ENCODE assay signal across 8 mouse cellular contexts in genomic region chr16:15386241-15386574, GRCm38 (mm10).
DNase-seq lines count a peak whose midpoint lies in the region; ATAC-seq and TF ChIP-seq lines count a peak whose summit lies in the region.

No protein-coding gene starts in this region.

- WGBS in forebrain, embryonic 16.5 days: 14% methylated on average over 1 of the region's 1 CpGs
- 66% methylated on average over 1 of the region's 1 CpGs for WGBS in forebrain, embryonic 12.5 days
- 8% methylated on average over 1 of the region's 1 CpGs for WGBS in lung, postnatal 0 days

- no peaks in the 10 kb centered on the region for H3K9me3 ChIP-seq in forebrain, embryonic 16.5 days (ENCODE audit: control insufficient read depth, low read length)
- no peaks in the 10 kb centered on the region for H3K9me3 ChIP-seq in forebrain, embryonic 12.5 days
- H3K9me3 ChIP-seq in MEL (replicated peaks; ENCODE audit: insufficient read depth, low read length): no peaks in the 10 kb centered on the region
- H3K9me3 ChIP-seq in lung, postnatal 0 days (ENCODE audit: low read length): no peaks in the 10 kb centered on the region

- no peak overlapping the region for H3K4me3 ChIP-seq in forebrain, embryonic 16.5 days (replicated peaks; ENCODE audit: low read length)
- no peak overlapping the region for H3K4me3 ChIP-seq in forebrain, embryonic 12.5 days (replicated peaks)
- H3K4me3 ChIP-seq in MEL (ENCODE audit: control insufficient read depth in 1 of 2, insufficient read depth in 1 of 2, low read depth in 2 of 2, low read length in 2 of 2): no peak overlapping the region
- no peak overlapping the region for H3K4me3 ChIP-seq in lung, postnatal 0 days (ENCODE audit: low read depth, low read length)

- no peak overlapping the region for H3K9ac ChIP-seq in forebrain, embryonic 16.5 days (replicated peaks; ENCODE audit: low read depth, low read length)
- no peak overlapping the region for H3K9ac ChIP-seq in forebrain, embryonic 12.5 days
- H3K9ac ChIP-seq in MEL (ENCODE audit: control insufficient read depth, low read depth, low read length, poor library complexity, severe bottlenecking): no peak overlapping the region
- H3K9ac ChIP-seq in lung, postnatal 0 days (replicated peaks; ENCODE audit: low read depth): no peak overlapping the region

- ATAC-seq in forebrain, embryonic 16.5 days: peak; percentile 67
- no peak for ATAC-seq in forebrain, embryonic 12.5 days (ENCODE audit: low FRiP score)
- ATAC-seq in lung, postnatal 0 days: peak; percentile 61

- no peaks in the 10 kb centered on the region for H3K36me3 ChIP-seq in forebrain, embryonic 16.5 days (ENCODE audit: control insufficient read depth, insufficient read depth)
- no peaks in the 10 kb centered on the region for H3K36me3 ChIP-seq in forebrain, embryonic 12.5 days (replicated peaks)
- H3K36me3 ChIP-seq in MEL (ENCODE audit: control insufficient read depth in 1 of 2, insufficient read depth in 2 of 2, low read length in 2 of 2): no peaks in the 10 kb centered on the region; a peak in 1 of 4 replicates
- no peaks in the 10 kb centered on the region for H3K36me3 ChIP-seq in lung, postnatal 0 days (ENCODE audit: insufficient read depth, low read length)

- peak; percentile 89 for DNase-seq in MEL (ENCODE audit: low read depth, low spot score)
- peak; percentile 41 to 74 for DNase-seq in layer of hippocampus, adult 18-20 months (ENCODE audit: low spot score in 2 of 2)
- DNase-seq in lung, postnatal 0 days (ENCODE audit: low spot score): peak; percentile 87
- DNase-seq in gastrocnemius, postnatal 10 days: no peak
- no peak for DNase-seq in urinary bladder, adult 2 months (ENCODE audit: low spot score)
- no peak for DNase-seq in thymus, adult 18-20 months

- no peak for TF ChIP-seq RAD21 in MEL (IDR thresholded peaks at IDR 0.05; ENCODE audit: low read depth, low read length)

- no peaks in the 10 kb centered on the region for H3K79me2 ChIP-seq in MEL (ENCODE audit: control insufficient read depth, insufficient read depth, low read length, poor library complexity)

- H3K27ac ChIP-seq in forebrain, embryonic 16.5 days (ENCODE audit: low read length): no peak overlapping the region
- H3K27ac ChIP-seq in forebrain, embryonic 12.5 days: no peak overlapping the region
- H3K27ac ChIP-seq in MEL (ENCODE audit: control insufficient read depth, low read depth, low read length): no peak overlapping the region
- no peak overlapping the region for H3K27ac ChIP-seq in lung, postnatal 0 days (ENCODE audit: low read length)

- TF ChIP-seq POLR2A in MEL (IDR thresholded peaks at IDR 0.05; ENCODE audit: control insufficient read depth in 1 of 2, insufficient read depth in 1 of 2, low read depth in 1 of 2, low read length in 2 of 2, poor library complexity in 1 of 2): no peak

- H3K27me3 ChIP-seq in forebrain, embryonic 16.5 days (replicated peaks; ENCODE audit: control insufficient read depth, insufficient read depth, low read length): no peaks in the 10 kb centered on the region
- H3K27me3 ChIP-seq in forebrain, embryonic 12.5 days: no peaks in the 10 kb centered on the region
- H3K27me3 ChIP-seq in MEL (ENCODE audit: control insufficient read depth in 1 of 2, insufficient read depth in 2 of 2, low read length in 2 of 2): no peaks in the 10 kb centered on the region; a peak in 1 of 4 replicates
- no peaks in the 10 kb centered on the region for H3K27me3 ChIP-seq in lung, postnatal 0 days (replicated peaks; ENCODE audit: insufficient read depth, low read length)

- no peaks in the 10 kb centered on the region for H3K4me1 ChIP-seq in forebrain, embryonic 16.5 days (replicated peaks; ENCODE audit: control insufficient read depth, insufficient read depth, low read length)
- no peaks in the 10 kb centered on the region for H3K4me1 ChIP-seq in forebrain, embryonic 12.5 days
- H3K4me1 ChIP-seq in MEL (ENCODE audit: control insufficient read depth in 1 of 2, insufficient read depth in 2 of 2, low read length in 2 of 2): no peaks in the 10 kb centered on the region
- H3K4me1 ChIP-seq in lung, postnatal 0 days (ENCODE audit: insufficient read depth, low read depth, low read length): peaks cover 7% of the 10 kb centered on the region; the same call in 1 of the 2 replicates

- TF ChIP-seq EP300 in MEL (IDR thresholded peaks at IDR 0.05; ENCODE audit: low read depth in 1 of 2, low read length in 2 of 2): peak; percentile 37 to 78; a peak in 3 of 4 replicates
- TF ChIP-seq EP300 in lung, postnatal 0 days (IDR thresholded peaks at IDR 0.05): peak; percentile 77

- TF ChIP-seq CTCF in MEL (IDR thresholded peaks at IDR 0.05 in 2 of 3, conservative IDR thresholded peaks at IDR 0.05 in 1 of 3; ENCODE audit: control insufficient read depth in 1 of 3, insufficient read depth in 1 of 3, low read depth in 2 of 3, low read length in 3 of 3, poor library complexity in 1 of 3, severe bottlenecking in 1 of 3): no peak
- TF ChIP-seq CTCF in lung, postnatal 0 days (IDR thresholded peaks at IDR 0.05): no peak

- H3K4me2 ChIP-seq in forebrain, embryonic 16.5 days (ENCODE audit: low read length): no peak overlapping the region
- H3K4me2 ChIP-seq in forebrain, embryonic 12.5 days: no peak overlapping the region
- no peak overlapping the region for H3K4me2 ChIP-seq in lung, postnatal 0 days (replicated peaks; ENCODE audit: low read depth, low read length)

TF ChIP-seq in MEL, 35 proteins besides CTCF, POLR2A, EP300 and RAD21:
- TF ChIP-seq TCF12 (IDR thresholded peaks at IDR 0.05; ENCODE audit: low read depth, low read length) (peak; percentile 19; the same call in 1 of the 2 replicates), E2F4 (IDR thresholded peaks at IDR 0.05; ENCODE audit: borderline replicate concordance, low read depth, low read length) (no peak), GATA1 (IDR thresholded peaks at IDR 0.05; ENCODE audit: low read depth, low read length) (peak; percentile 62), ZC3H11A (IDR thresholded peaks at IDR 0.05; ENCODE audit: low read depth, low read length) (no peak), ELF1 (IDR thresholded peaks at IDR 0.05; ENCODE audit: low read depth, low read length) (no peak), RCOR1 (IDR thresholded peaks at IDR 0.05; ENCODE audit: low read depth, low read length) (peak; percentile 24; the same call in 1 of the 2 replicates)

Comparison
In these comparisons a context has a peak if more than half of its experiments do, and no peak if none do; other contexts are left out.
1. DNase-seq: peak in MEL (single experiment), layer of hippocampus, adult 18-20 months (2 of 2) and lung, postnatal 0 days (single experiment); none in gastrocnemius, postnatal 10 days (single experiment), urinary bladder, adult 2 months (single experiment) and thymus, adult 18-20 months (0 of 2).